Mouse (Mus musculus): Measurements from ENCODE around the gene Cdh6. TPM values are rescaled to one million over a fixed set of nuclear protein-coding genes. Genes with fewer than 3 reads are reported as not detected.

Gene Cdh6
- polyA plus RNA-seq, 1 experiment from 2014 or later, result 13.8 TPM

DNA sequence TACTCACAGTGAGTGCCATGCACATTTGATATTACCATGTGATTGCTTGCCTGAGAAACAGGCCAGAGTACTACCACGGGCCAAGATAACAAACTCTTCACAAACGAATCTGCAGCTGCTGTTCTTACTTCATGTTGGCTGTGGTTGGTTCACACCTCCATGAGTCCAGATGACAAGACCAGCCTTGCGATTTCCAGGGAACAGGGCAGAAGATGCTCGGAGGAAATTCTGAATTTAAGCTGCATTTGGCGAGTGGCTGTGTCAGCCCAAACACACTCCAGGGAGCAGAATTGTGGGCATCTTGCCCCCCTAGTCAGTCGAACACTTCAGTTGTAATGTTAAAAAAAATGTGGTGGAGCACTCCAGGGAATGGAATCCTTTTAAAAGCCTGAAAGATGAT lies 18.1 kb downstream of the Cdh6 start:
- 76% methylated on average over 6 of the region's 6 CpGs for WGBS
- Histone ChIP-seq H3K4me3 (replicated peaks) (no peak overlapping the region), H3K9ac (no peak overlapping the region), H3K9me3 (replicated peaks) (no peaks in the 10 kb centered on the region), H3K27ac (replicated peaks) (no peak overlapping the region), H3K27me3 (no peaks in the 10 kb centered on the region), H3K4me2 (replicated peaks) (no peak overlapping the region), H3K36me3 (no peaks in the 10 kb centered on the region), H3K4me1 (no peaks in the 10 kb centered on the region)
- no peak for ATAC-seq (ENCODE audit: insufficient number of reproducible peaks, low FRiP score, low TSS enrichment, low read depth)

GRCm38 (mm10) chr15:13141983-13142382 lies 31.5 kb downstream of the Cdh6 start:
- no peak overlapping the region for H3K4me3 ChIP-seq (replicated peaks)
- H3K9me3 ChIP-seq (replicated peaks), result no peaks in the 10 kb centered on the region
- H3K27ac ChIP-seq (replicated peaks), result no peak overlapping the region
- no peaks in the 10 kb centered on the region for H3K27me3 ChIP-seq
- no peaks in the 10 kb centered on the region for H3K4me1 ChIP-seq
- ATAC-seq (ENCODE audit: insufficient number of reproducible peaks, low FRiP score, low TSS enrichment, low read depth), result no peak
- WGBS, result 50% methylated on average over 4 of the region's 4 CpGs
- H3K4me2 ChIP-seq (replicated peaks), result no peak overlapping the region
- no peak overlapping the region for H3K9ac ChIP-seq
- H3K36me3 ChIP-seq, result no peaks in the 10 kb centered on the region

DNA sequence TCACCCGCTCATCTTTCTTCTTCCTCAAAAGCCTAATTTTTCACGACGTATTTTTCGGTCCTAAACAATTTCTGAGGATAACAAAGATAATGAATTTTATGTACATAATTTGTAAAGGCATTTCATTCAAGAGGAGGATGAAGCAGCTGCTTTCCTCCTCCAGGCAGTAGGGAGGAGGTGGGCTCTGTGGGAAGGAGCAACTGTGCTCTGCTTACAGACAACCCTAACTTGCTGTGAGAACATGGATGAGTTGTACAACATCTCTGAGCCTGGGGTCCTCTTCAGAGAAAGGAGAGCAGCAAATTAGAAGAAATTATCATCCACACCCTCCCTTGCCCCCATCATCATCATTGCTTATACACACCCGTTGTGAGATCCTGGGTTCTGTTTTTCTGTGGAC lies 33.8 kb downstream of the Cdh6 start:
- H3K4me3 ChIP-seq (replicated peaks), result no peak overlapping the region
- H3K36me3 ChIP-seq, result no peaks in the 10 kb centered on the region
- H3K4me1 ChIP-seq, result no peaks in the 10 kb centered on the region
- no peak overlapping the region for H3K27ac ChIP-seq (replicated peaks)
- H3K27me3 ChIP-seq, result no peaks in the 10 kb centered on the region
- no peak for ATAC-seq (ENCODE audit: insufficient number of reproducible peaks, low FRiP score, low TSS enrichment, low read depth)
- no peak overlapping the region for H3K9ac ChIP-seq
- 79% methylated on average over 5 of the region's 5 CpGs for WGBS
- H3K4me2 ChIP-seq (replicated peaks), result no peak overlapping the region
- H3K9me3 ChIP-seq (replicated peaks), result no peaks in the 10 kb centered on the region

DNA sequence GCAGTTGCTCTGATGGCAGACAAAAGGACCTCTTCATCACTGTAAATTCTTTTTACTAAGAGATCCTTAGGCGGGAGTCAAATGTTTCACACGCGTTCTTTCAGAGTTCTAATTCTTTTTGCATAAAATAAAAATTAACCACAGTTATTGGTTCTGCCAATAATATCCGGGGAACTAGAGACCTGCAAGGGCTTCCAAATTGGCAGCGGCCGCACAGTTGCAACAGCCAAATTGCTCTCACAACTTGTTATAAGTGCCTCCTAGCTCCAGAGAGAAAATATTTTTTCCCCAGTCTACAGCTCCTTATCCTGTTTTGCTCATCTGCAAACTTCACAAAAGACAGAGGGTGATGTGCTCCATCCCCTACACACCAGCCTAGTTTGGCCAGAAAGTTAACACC lies 36.3 kb downstream of the Cdh6 start:
- ATAC-seq (ENCODE audit: insufficient number of reproducible peaks, low FRiP score, low TSS enrichment, low read depth), result no peak
- no peak overlapping the region for H3K27ac ChIP-seq (replicated peaks)
- no peak overlapping the region for H3K9ac ChIP-seq
- WGBS, result 68% methylated on average over 6 of the region's 6 CpGs
- H3K4me3 ChIP-seq (replicated peaks), result no peak overlapping the region
- no peak overlapping the region for H3K4me2 ChIP-seq (replicated peaks)
- no peaks in the 10 kb centered on the region for H3K4me1 ChIP-seq
- no peaks in the 10 kb centered on the region for H3K27me3 ChIP-seq
- no peaks in the 10 kb centered on the region for H3K36me3 ChIP-seq
- no peaks in the 10 kb centered on the region for H3K9me3 ChIP-seq (replicated peaks)

- no peaks in the 10 kb centered on the region for H3K4me1 ChIP-seq
- H3K9me3 ChIP-seq (replicated peaks), result no peaks in the 10 kb centered on the region
- H3K4me3 ChIP-seq (replicated peaks), result no peak overlapping the region
- H3K27ac ChIP-seq (replicated peaks), result no peak overlapping the region
- H3K27me3 ChIP-seq, result no peaks in the 10 kb centered on the region
- no peak overlapping the region for H3K4me2 ChIP-seq (replicated peaks)
- 68% methylated on average over 1 of the region's 1 CpGs for WGBS
- no peak overlapping the region for H3K9ac ChIP-seq
- no peaks in the 10 kb centered on the region for H3K36me3 ChIP-seq
- no peak for ATAC-seq (ENCODE audit: insufficient number of reproducible peaks, low FRiP score, low TSS enrichment, low read depth)
Observed at GRCm38 (mm10) chr15:13134086-13134485, 39.4 kb downstream of the Cdh6 start.

DNA sequence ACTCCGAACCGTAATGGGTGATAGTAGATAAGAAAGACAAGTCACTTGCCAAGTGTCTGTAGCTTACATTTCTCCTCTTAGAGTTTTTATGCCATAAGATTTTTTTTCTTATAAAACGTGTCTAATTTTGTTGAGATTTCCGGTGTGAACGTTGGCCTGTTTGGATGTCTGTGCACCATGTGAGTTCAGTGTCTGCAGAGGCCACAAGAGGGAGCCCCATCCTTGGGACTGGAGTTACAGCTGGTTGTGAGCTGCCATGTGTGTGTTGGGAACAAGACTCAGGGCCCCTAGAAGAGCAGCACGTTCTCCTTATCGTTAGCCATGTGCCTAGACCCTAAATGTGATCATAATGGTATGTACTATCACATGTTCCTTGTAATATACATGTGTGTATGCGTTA lies 40.1 kb downstream of the Cdh6 start:
- Histone ChIP-seq H3K9me3 (replicated peaks) (no peaks in the 10 kb centered on the region), H3K27me3 (no peaks in the 10 kb centered on the region), H3K27ac (replicated peaks) (no peak overlapping the region), H3K36me3 (no peaks in the 10 kb centered on the region), H3K4me3 (replicated peaks) (no peak overlapping the region), H3K4me1 (no peaks in the 10 kb centered on the region), H3K4me2 (replicated peaks) (no peak overlapping the region), H3K9ac (no peak overlapping the region)
- ATAC-seq (ENCODE audit: insufficient number of reproducible peaks, low FRiP score, low TSS enrichment, low read depth), result no peak
- WGBS, result 92% methylated on average over 8 of the region's 8 CpGs

DNA sequence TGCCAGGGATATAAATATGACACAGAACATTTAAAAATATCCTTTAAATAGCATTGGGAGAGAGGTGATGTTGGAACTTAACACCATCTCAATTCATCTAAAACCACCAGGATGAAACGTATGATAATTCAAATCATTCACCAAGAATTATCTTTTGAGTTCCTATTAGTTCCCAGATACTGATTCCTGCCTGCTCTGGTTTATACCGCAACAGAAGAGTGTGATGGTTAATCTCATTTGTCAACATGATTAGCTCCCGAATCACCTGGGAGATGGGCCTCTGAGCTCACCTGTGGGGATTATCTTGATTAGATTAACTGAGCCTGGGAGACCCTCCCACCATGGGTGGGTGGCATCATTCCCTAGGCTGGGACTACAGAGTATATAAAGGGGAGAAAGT lies 41.0 kb downstream of the Cdh6 start:
- Histone ChIP-seq H3K9ac (no peak overlapping the region), H3K27ac (replicated peaks) (no peak overlapping the region), H3K4me3 (replicated peaks) (no peak overlapping the region), H3K4me1 (no peaks in the 10 kb centered on the region), H3K36me3 (no peaks in the 10 kb centered on the region), H3K9me3 (replicated peaks) (no peaks in the 10 kb centered on the region), H3K4me2 (replicated peaks) (no peak overlapping the region), H3K27me3 (no peaks in the 10 kb centered on the region)
- WGBS, result 85% methylated on average over 3 of the region's 3 CpGs
- ATAC-seq (ENCODE audit: insufficient number of reproducible peaks, low FRiP score, low TSS enrichment, low read depth), result no peak

DNA sequence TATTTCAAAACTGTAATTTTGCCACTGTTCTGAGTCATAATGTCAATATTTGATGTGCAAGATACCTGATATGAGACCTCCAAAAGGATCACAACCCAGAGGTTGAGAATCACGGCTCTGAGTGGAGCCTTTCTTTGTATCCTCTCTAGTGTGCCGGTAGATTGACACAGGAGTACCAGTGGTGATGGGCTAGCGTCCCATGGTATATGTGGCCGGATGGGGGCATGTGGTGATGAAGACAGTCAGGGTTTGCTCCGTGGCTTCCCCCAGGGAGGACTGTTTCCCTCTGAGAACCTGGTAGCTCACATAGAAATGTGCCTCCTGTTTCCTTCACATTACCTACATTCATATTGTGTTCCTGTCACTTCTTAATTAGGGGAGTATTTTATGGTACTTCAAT lies 43.2 kb downstream of the Cdh6 start:
- no peaks in the 10 kb centered on the region for H3K27me3 ChIP-seq
- H3K4me2 ChIP-seq (replicated peaks), result no peak overlapping the region
- ATAC-seq (ENCODE audit: insufficient number of reproducible peaks, low FRiP score, low TSS enrichment, low read depth), result no peak
- H3K4me3 ChIP-seq (replicated peaks), result no peak overlapping the region
- no peak overlapping the region for H3K27ac ChIP-seq (replicated peaks)
- H3K36me3 ChIP-seq, result no peaks in the 10 kb centered on the region
- WGBS, result 84% methylated on average over 5 of the region's 5 CpGs
- no peaks in the 10 kb centered on the region for H3K4me1 ChIP-seq
- H3K9ac ChIP-seq, result no peak overlapping the region
- H3K9me3 ChIP-seq (replicated peaks), result no peaks in the 10 kb centered on the region

GRCm38 (mm10) chr15:13100341-13100740 lies 73.1 kb downstream of the Cdh6 start:
- H3K27ac ChIP-seq (replicated peaks), result no peak overlapping the region
- H3K9ac ChIP-seq, result no peak overlapping the region
- no peaks in the 10 kb centered on the region for H3K36me3 ChIP-seq
- H3K27me3 ChIP-seq, result no peaks in the 10 kb centered on the region
- H3K9me3 ChIP-seq (replicated peaks), result no peaks in the 10 kb centered on the region
- H3K4me3 ChIP-seq (replicated peaks), result no peak overlapping the region
- H3K4me1 ChIP-seq, result no peaks in the 10 kb centered on the region
- no peak for ATAC-seq (ENCODE audit: insufficient number of reproducible peaks, low FRiP score, low TSS enrichment, low read depth)
- H3K4me2 ChIP-seq (replicated peaks), result no peak overlapping the region
- WGBS, result 67% methylated on average over 6 of the region's 6 CpGs

DNA sequence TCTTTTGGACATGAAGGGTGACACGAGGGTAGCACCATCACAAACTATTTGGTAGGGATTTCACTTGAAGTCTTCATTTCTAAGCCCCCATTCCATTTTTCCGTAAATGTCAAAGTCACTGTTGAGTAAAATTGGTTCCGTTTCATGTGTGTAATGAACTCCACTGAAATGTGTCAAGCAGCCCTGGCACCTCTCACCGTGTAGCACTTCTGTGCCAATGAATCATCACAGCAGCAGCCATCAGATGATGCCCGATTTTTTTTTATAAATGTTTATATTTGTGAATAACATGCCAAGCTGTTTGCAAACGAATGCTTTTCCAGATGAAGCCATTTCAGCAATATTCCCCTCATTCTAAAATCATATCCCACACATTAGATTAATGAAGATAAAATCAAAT lies 75.6 kb downstream of the Cdh6 start:
- no peak overlapping the region for H3K4me2 ChIP-seq (replicated peaks)
- H3K27ac ChIP-seq (replicated peaks), result no peak overlapping the region
- 83% methylated on average over 6 of the region's 6 CpGs for WGBS
- no peaks in the 10 kb centered on the region for H3K4me1 ChIP-seq
- ATAC-seq (ENCODE audit: insufficient number of reproducible peaks, low FRiP score, low TSS enrichment, low read depth), result no peak
- H3K9me3 ChIP-seq (replicated peaks), result no peaks in the 10 kb centered on the region
- H3K9ac ChIP-seq, result no peak overlapping the region
- H3K36me3 ChIP-seq, result no peaks in the 10 kb centered on the region
- no peaks in the 10 kb centered on the region for H3K27me3 ChIP-seq
- no peak overlapping the region for H3K4me3 ChIP-seq (replicated peaks)

- H3K4me3 ChIP-seq (replicated peaks), result no peak overlapping the region
- no peak overlapping the region for H3K27ac ChIP-seq (replicated peaks)
- H3K4me1 ChIP-seq, result 0 out of 2 replicates have a peak, but pooled peaks cover 2% of the 10 kb centered on the region
- H3K9me3 ChIP-seq (replicated peaks), result no peaks in the 10 kb centered on the region
- no peak for ATAC-seq (ENCODE audit: insufficient number of reproducible peaks, low FRiP score, low TSS enrichment, low read depth)
- no peak overlapping the region for H3K9ac ChIP-seq
- no peak overlapping the region for H3K4me2 ChIP-seq (replicated peaks)
- H3K36me3 ChIP-seq, result no peaks in the 10 kb centered on the region
- no peaks in the 10 kb centered on the region for H3K27me3 ChIP-seq
- 65% methylated on average over 9 of the region's 9 CpGs for WGBS
Observed at GRCm38 (mm10) chr15:13095406-13095805, 78.1 kb downstream of the Cdh6 start.

GRCm38 (mm10) chr15:13094881-13095256 lies 78.6 kb downstream of the Cdh6 start:
- no peak overlapping the region for H3K27ac ChIP-seq (replicated peaks)
- no peak overlapping the region for H3K9ac ChIP-seq
- H3K4me2 ChIP-seq (replicated peaks), result no peak overlapping the region
- no peaks in the 10 kb centered on the region for H3K36me3 ChIP-seq
- WGBS, result 66% methylated on average over 7 of the region's 7 CpGs
- H3K27me3 ChIP-seq, result no peaks in the 10 kb centered on the region
- no peak overlapping the region for H3K4me3 ChIP-seq (replicated peaks)
- no peak for ATAC-seq (ENCODE audit: insufficient number of reproducible peaks, low FRiP score, low TSS enrichment, low read depth)
- H3K4me1 ChIP-seq, result 0 out of 2 replicates have a peak, but pooled peaks cover 2% of the 10 kb centered on the region
- no peaks in the 10 kb centered on the region for H3K9me3 ChIP-seq (replicated peaks)

Data from embryonic facial prominence, embryonic 15.5 days (tissue).